In the genomic region with DNA sequence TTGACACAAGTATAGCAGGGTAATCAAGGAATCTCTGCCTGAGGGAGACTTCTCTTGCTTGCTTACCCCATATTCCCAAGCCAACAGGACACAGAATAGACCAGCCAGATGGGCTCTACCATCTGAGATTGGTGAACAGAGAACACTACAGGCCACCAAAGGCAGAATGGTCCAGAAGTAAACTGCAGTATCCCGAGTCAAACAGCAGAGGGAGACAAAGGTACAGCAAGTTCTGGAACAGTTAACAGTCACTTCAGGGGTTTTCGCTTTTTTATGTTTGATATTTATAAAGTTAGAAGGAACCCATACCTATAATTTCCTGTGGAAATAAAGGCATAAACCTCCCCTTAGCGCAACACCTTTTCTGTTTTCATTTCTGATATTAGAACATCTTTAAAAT, we compare ENCODE assay signal across 10 mouse cellular contexts.
DNase-seq lines count a peak whose midpoint lies in the region; ATAC-seq and TF ChIP-seq lines count a peak whose summit lies in the region.
"Had no signal": no experiment of that assay in that cellular context is flagged by ENCODE, and none has a peak within 500 bp of the region (broad histone marks: within the 10 kb centered on the region; RNA-seq: fewer than 3 reads in every experiment).

No protein-coding gene starts in this region.

- no peaks in the 10 kb centered on the region for H3K9me3 ChIP-seq in liver, embryonic 14.5 days (ENCODE audit: control insufficient read depth, low read length)
- peaks cover 12% of the 10 kb centered on the region for H3K9me3 ChIP-seq in midbrain, embryonic 13.5 days
- H3K9me3 ChIP-seq: limb, embryonic 15.5 days had no signal

- no peaks in the 10 kb centered on the region for H3K4me1 ChIP-seq in liver, embryonic 14.5 days (replicated peaks; ENCODE audit: control insufficient read depth in 2 of 2, insufficient read depth in 2 of 2, low read length in 1 of 2)
- H3K4me1 ChIP-seq in midbrain, embryonic 13.5 days (replicated peaks) = no peaks in the 10 kb centered on the region
- H3K4me1 ChIP-seq: embryonic facial prominence, embryonic 12.5 days; limb, embryonic 15.5 days had no signal

- H3K27me3 ChIP-seq in liver, embryonic 14.5 days (ENCODE audit: control insufficient read depth, insufficient read depth, low read length) = no peaks in the 10 kb centered on the region
- H3K27me3 ChIP-seq in midbrain, embryonic 13.5 days = no peaks in the 10 kb centered on the region
- H3K27me3 ChIP-seq: embryonic facial prominence, embryonic 12.5 days; limb, embryonic 15.5 days had no signal

- TF ChIP-seq CTCF in liver, embryonic 14.5 days (IDR thresholded peaks at IDR 0.05; ENCODE audit: low read depth) = peak; percentile 34; the same call in 1 of the 2 replicates

- H3K27ac ChIP-seq in liver, embryonic 14.5 days = no peak overlapping the region
- no peak overlapping the region for H3K27ac ChIP-seq in midbrain, embryonic 13.5 days
- H3K27ac ChIP-seq: embryonic facial prominence, embryonic 12.5 days; limb, embryonic 15.5 days had no signal

- peak; percentile 4 for DNase-seq in embryo, embryonic 10 days (ENCODE audit: low spot score)
- no peak for DNase-seq in embryo, embryonic 11 days
- DNase-seq in liver, embryonic 14.5 days (ENCODE audit: low read depth in 3 of 3, low spot score in 3 of 3) = no peak
- DNase-seq in liver = no peak
- DNase-seq in adrenal gland, postnatal 36 days = peak; percentile 2 to 5
- peak; percentile 14 for DNase-seq in layer of hippocampus, adult 9-11 months
- no peak for DNase-seq in ovary, adult 18-20 months (ENCODE audit: low spot score)

- no peak for ATAC-seq in liver, embryonic 14.5 days (ENCODE audit: insufficient read depth)
- ATAC-seq in midbrain, embryonic 13.5 days = no peak

- no peak for TF ChIP-seq EP300 in liver, embryonic 14.5 days (IDR thresholded peaks at IDR 0.05; ENCODE audit: low read depth)

- no peak overlapping the region for H3K4me2 ChIP-seq in liver, embryonic 14.5 days (ENCODE audit: low read depth)
- H3K4me2 ChIP-seq in midbrain, embryonic 13.5 days (replicated peaks) = no peak overlapping the region
- H3K4me2 ChIP-seq: embryonic facial prominence, embryonic 12.5 days; limb, embryonic 15.5 days had no signal

- 24% methylated on average over 3 of the region's 3 CpGs for WGBS in liver, embryonic 14.5 days (ENCODE audit: insufficient replicate concordance)
- 33% methylated on average over 3 of the region's 3 CpGs for WGBS in midbrain, embryonic 13.5 days

- no peak overlapping the region for H3K9ac ChIP-seq in liver, embryonic 14.5 days (replicated peaks)
- H3K9ac ChIP-seq in midbrain, embryonic 13.5 days (replicated peaks) = no peak overlapping the region
- H3K9ac ChIP-seq: embryonic facial prominence, embryonic 12.5 days; limb, embryonic 15.5 days had no signal

- H3K36me3 ChIP-seq in liver, embryonic 14.5 days (replicated peaks; ENCODE audit: control insufficient read depth, insufficient read depth, low read depth) = no peaks in the 10 kb centered on the region
- H3K36me3 ChIP-seq in midbrain, embryonic 13.5 days = no peaks in the 10 kb centered on the region
- H3K36me3 ChIP-seq: embryonic facial prominence, embryonic 12.5 days; limb, embryonic 15.5 days had no signal

- H3K4me3 ChIP-seq in liver, embryonic 14.5 days (ENCODE audit: insufficient read depth in 1 of 2, low read depth in 2 of 2, low read length in 2 of 2) = no peak overlapping the region
- no peak overlapping the region for H3K4me3 ChIP-seq in midbrain, embryonic 13.5 days (replicated peaks)
- H3K4me3 ChIP-seq: embryonic facial prominence, embryonic 12.5 days; limb, embryonic 15.5 days had no signal

Comparison
In these comparisons a context has a peak if more than half of its experiments do, and no peak if none do; other contexts are left out.
1. DNase-seq: peak in embryo, embryonic 10 days (single experiment), adrenal gland, postnatal 36 days (2 of 2) and layer of hippocampus, adult 9-11 months (single experiment); none in embryo, embryonic 11 days (single experiment), liver, embryonic 14.5 days (0 of 3), liver (single experiment) and ovary, adult 18-20 months (single experiment).